Mouse (Mus musculus): ENCODE data around the gene Luzp1. TPM values are rescaled to one million over a fixed set of nuclear protein-coding genes. Genes with fewer than 3 reads are reported as not detected.

Luzp1 gene
- polyA plus RNA-seq, 1 experiment from 2014 or later: 58.1 TPM

- ATAC-seq (ENCODE audit: low FRiP score, low read depth): no peak
- 16% methylated on average over 9 of the region's 9 CpGs for WGBS
- Histone ChIP-seq H3K9me3 (no peaks in the 10 kb centered on the region), H3K9ac (no peak overlapping the region), H3K27me3 (peaks cover 37% of the 10 kb centered on the region), H3K4me3 (peak overlapping the region; percentile 73), H3K4me2 (peak overlapping the region; percentile 95), H3K36me3 (no peaks in the 10 kb centered on the region), H3K27ac (replicated peaks) (no peak overlapping the region), H3K4me1 (replicated peaks) (peaks cover 19% of the 10 kb centered on the region)
Observed at GRCm38 (mm10) chr4:136463436-136463835, 6.1 kb upstream of the Luzp1 start.

DNA sequence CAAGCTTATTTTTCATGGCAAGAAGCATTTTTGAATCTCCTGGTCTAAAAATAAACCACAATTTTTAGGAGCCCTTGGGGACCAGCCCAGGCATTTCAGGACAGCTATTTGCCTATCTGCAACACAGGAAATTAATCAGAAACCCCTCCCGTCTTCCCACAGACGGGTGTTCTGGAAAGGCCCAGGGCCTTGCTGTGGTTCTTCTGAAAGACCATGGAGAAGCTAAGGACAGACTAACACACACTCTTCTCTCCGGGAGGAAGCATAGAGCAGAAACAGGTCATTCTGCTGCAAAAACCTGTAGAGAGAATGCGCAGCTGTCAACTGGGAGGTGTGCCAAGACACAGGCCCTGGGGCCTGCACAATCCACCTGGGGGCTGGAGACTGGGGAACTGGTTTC, 3.3 kb upstream of the Luzp1 start:
- Histone ChIP-seq H3K9me3 (no peaks in the 10 kb centered on the region), H3K27me3 (peaks cover 24% of the 10 kb centered on the region), H3K4me2 (no peak overlapping the region), H3K4me3 (no peak overlapping the region), H3K4me1 (replicated peaks) (peaks cover 22% of the 10 kb centered on the region), H3K27ac (replicated peaks) (no peak overlapping the region), H3K36me3 (no peaks in the 10 kb centered on the region), H3K9ac (no peak overlapping the region)
- whole genome bisulfite sequencing: 56% methylated on average over 4 of the region's 4 CpGs
- no peak for ATAC-seq (ENCODE audit: low FRiP score, low read depth)

- 72% methylated on average over 14 of the region's 14 CpGs for WGBS
- H3K27ac ChIP-seq (replicated peaks): no peak overlapping the region
- peaks cover 13% of the 10 kb centered on the region for H3K27me3 ChIP-seq
- peak overlapping the region; percentile 66; the same call in 1 of the 2 replicates for H3K4me2 ChIP-seq
- 0 out of 2 replicates have a peak overlapping the region, but pooled peaks have one; percentile 79 for H3K4me3 ChIP-seq
- H3K9ac ChIP-seq: no peak overlapping the region
- ATAC-seq (ENCODE audit: low FRiP score, low read depth): no peak; the same call in 1 of the 2 replicates
- peaks cover 12% of the 10 kb centered on the region for H3K4me1 ChIP-seq (replicated peaks)
- no peaks in the 10 kb centered on the region for H3K9me3 ChIP-seq
- H3K36me3 ChIP-seq: no peaks in the 10 kb centered on the region
Observed at GRCm38 (mm10) chr4:136468553-136469327, 821 bp upstream of the Luzp1 start.

GRCm38 (mm10) chr4:136469941-136470346, 383 bp downstream of the Luzp1 start:
- Histone ChIP-seq H3K4me3 (peak overlapping the region; percentile 79), H3K36me3 (no peaks in the 10 kb centered on the region), H3K27ac (replicated peaks) (peak overlapping the region; percentile 94), H3K4me1 (replicated peaks) (peaks cover 12% of the 10 kb centered on the region), H3K4me2 (peak overlapping the region; percentile 66), H3K9me3 (no peaks in the 10 kb centered on the region), H3K27me3 (peaks cover 3% of the 10 kb centered on the region; the same call in 1 of the 2 replicates), H3K9ac (peak overlapping the region; percentile 77)
- peak; percentile 91 for ATAC-seq (ENCODE audit: low FRiP score, low read depth)
- WGBS: under 1% methylated on average over 33 of the region's 55 CpGs

DNA sequence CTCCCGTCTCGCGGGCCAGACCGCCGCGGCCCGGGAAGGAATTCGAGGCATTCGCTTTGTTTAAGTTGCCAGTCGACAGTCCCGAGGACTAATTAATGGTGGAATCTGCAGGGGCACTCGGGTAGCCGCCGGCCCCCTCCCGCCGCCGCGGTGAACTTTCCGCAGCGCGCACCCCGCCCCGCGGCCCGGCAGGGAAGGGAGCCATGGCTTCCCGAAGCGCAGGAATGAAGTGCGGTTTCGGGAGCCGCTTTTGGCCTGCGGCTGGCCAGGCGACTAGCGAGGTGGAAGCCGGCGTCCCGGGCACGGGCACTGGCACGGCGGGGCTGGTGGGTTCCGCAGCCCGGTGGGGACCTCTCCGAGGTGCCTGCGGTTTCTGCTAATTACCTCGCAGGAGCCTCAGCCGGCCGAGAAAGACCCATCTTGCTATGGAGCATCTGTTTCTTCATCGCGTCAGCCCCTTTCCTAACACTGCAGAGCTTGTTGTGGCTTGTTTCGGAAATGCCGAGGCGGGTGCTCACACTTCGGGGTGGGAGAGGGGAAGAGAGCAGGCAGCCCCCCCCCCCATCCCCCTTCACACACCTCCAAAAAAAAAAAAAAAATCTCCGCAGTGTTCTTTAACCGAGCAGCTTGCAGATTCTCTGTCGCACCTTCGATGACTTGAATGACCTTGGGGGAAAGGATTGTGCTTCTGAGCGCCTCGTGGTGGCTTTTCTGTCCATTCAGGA, 948 bp downstream of the Luzp1 start:
- H3K4me1 ChIP-seq (replicated peaks): peaks cover 12% of the 10 kb centered on the region
- H3K4me2 ChIP-seq: peak overlapping the region; percentile 66
- ATAC-seq (ENCODE audit: low FRiP score, low read depth): no peak
- H3K9ac ChIP-seq: peak overlapping the region; percentile 77
- peak overlapping the region; percentile 79 for H3K4me3 ChIP-seq
- WGBS: under 1% methylated on average over 58 of the region's 58 CpGs
- no peaks in the 10 kb centered on the region for H3K36me3 ChIP-seq
- H3K27me3 ChIP-seq: no peaks in the 10 kb centered on the region
- no peaks in the 10 kb centered on the region for H3K9me3 ChIP-seq
- peak overlapping the region; percentile 94 for H3K27ac ChIP-seq (replicated peaks)

- Histone ChIP-seq H3K36me3 (no peaks in the 10 kb centered on the region), H3K4me2 (no peak overlapping the region), H3K9me3 (no peaks in the 10 kb centered on the region), H3K27me3 (no peaks in the 10 kb centered on the region), H3K4me3 (no peak overlapping the region), H3K27ac (replicated peaks) (no peak overlapping the region), H3K9ac (no peak overlapping the region), H3K4me1 (replicated peaks) (peaks cover 4% of the 10 kb centered on the region)
- ATAC-seq (ENCODE audit: low FRiP score, low read depth): no peak
- 98% methylated on average over 1 of the region's 1 CpGs for WGBS
Observed at GRCm38 (mm10) chr4:136476692-136477091, 7.1 kb downstream of the Luzp1 start.

DNA sequence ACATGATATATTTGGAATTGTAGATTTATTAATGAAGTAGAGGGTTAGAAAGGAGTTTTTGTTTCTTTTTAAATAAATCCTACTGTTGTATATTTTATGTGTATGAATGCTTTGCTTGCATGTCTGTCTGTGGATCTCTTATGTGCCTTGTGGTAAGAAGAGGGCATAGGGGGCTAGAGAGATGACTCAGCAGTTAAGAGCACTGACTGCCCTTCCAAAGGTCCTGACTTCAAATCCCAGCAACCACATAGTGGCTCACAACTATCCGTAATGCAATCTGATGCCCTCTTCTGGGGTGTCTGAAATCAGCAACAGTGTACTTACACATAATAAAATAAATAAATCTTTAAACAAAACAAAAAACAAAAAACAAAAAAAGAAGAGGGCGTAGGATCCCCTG, 17.0 kb downstream of the Luzp1 start:
- H3K9me3 ChIP-seq: no peaks in the 10 kb centered on the region
- H3K4me3 ChIP-seq: no peak overlapping the region
- ATAC-seq (ENCODE audit: low FRiP score, low read depth): no peak
- H3K4me1 ChIP-seq (replicated peaks): no peaks in the 10 kb centered on the region
- 83% methylated on average over 2 of the region's 2 CpGs for WGBS
- no peak overlapping the region for H3K4me2 ChIP-seq
- H3K27me3 ChIP-seq: no peaks in the 10 kb centered on the region
- H3K36me3 ChIP-seq: no peaks in the 10 kb centered on the region
- H3K9ac ChIP-seq: no peak overlapping the region
- no peak overlapping the region for H3K27ac ChIP-seq (replicated peaks)

DNA sequence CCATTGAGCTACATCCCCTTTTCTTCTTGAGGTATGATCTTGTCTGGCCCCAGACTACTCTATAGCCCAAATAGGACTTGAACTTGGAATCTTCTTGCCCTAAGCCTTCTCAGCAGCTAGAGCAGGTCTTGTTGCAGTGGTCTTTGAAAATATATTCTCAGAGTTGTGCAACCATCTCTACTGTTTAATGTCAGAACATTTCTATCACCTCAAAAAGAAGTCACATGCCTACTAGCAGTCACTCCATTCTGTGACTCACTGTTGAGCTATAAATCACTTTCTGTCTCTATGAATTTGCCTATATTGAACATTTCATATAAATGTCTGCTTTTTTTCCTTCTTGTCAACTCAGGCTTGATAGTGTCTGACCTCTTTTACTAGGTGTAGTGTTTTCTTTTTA, 26.4 kb downstream of the Luzp1 start:
- no peaks in the 10 kb centered on the region for H3K9me3 ChIP-seq
- no peak overlapping the region for H3K4me2 ChIP-seq
- H3K27ac ChIP-seq (replicated peaks): no peak overlapping the region
- H3K27me3 ChIP-seq: no peaks in the 10 kb centered on the region
- no peak for ATAC-seq (ENCODE audit: low FRiP score, low read depth)
- H3K4me1 ChIP-seq (replicated peaks): no peaks in the 10 kb centered on the region
- no peaks in the 10 kb centered on the region for H3K36me3 ChIP-seq
- no peak overlapping the region for H3K9ac ChIP-seq
- H3K4me3 ChIP-seq: no peak overlapping the region

- H3K9ac ChIP-seq: no peak overlapping the region
- H3K4me2 ChIP-seq: no peak overlapping the region
- H3K9me3 ChIP-seq: no peaks in the 10 kb centered on the region
- H3K27me3 ChIP-seq: no peaks in the 10 kb centered on the region
- H3K27ac ChIP-seq (replicated peaks): no peak overlapping the region
- no peaks in the 10 kb centered on the region for H3K36me3 ChIP-seq
- ATAC-seq (ENCODE audit: low FRiP score, low read depth): no peak
- H3K4me3 ChIP-seq: no peak overlapping the region
- H3K4me1 ChIP-seq (replicated peaks): no peaks in the 10 kb centered on the region
- WGBS: 50% methylated on average over 2 of the region's 2 CpGs
Observed at GRCm38 (mm10) chr4:136505426-136506215, 36.1 kb downstream of the Luzp1 start.

- 87% methylated on average over 1 of the region's 1 CpGs for WGBS
- Histone ChIP-seq H3K27ac (replicated peaks) (no peak overlapping the region), H3K9me3 (no peaks in the 10 kb centered on the region), H3K36me3 (no peaks in the 10 kb centered on the region), H3K4me1 (replicated peaks) (peaks cover 4% of the 10 kb centered on the region), H3K9ac (no peak overlapping the region), H3K27me3 (no peaks in the 10 kb centered on the region), H3K4me2 (no peak overlapping the region), H3K4me3 (no peak overlapping the region)
- no peak for ATAC-seq (ENCODE audit: low FRiP score, low read depth)
Observed at GRCm38 (mm10) chr4:136509857-136510256, 40.3 kb downstream of the Luzp1 start.

- H3K9me3 ChIP-seq: no peaks in the 10 kb centered on the region
- H3K4me2 ChIP-seq: no peak overlapping the region
- H3K4me1 ChIP-seq (replicated peaks): peaks cover 4% of the 10 kb centered on the region
- H3K36me3 ChIP-seq: no peaks in the 10 kb centered on the region
- no peaks in the 10 kb centered on the region for H3K27me3 ChIP-seq
- H3K27ac ChIP-seq (replicated peaks): no peak overlapping the region
- WGBS: 55% methylated on average over 4 of the region's 4 CpGs
- no peak for ATAC-seq (ENCODE audit: low FRiP score, low read depth)
- no peak overlapping the region for H3K4me3 ChIP-seq
- H3K9ac ChIP-seq: no peak overlapping the region
Observed at GRCm38 (mm10) chr4:136511708-136512107, 42.1 kb downstream of the Luzp1 start.

DNA sequence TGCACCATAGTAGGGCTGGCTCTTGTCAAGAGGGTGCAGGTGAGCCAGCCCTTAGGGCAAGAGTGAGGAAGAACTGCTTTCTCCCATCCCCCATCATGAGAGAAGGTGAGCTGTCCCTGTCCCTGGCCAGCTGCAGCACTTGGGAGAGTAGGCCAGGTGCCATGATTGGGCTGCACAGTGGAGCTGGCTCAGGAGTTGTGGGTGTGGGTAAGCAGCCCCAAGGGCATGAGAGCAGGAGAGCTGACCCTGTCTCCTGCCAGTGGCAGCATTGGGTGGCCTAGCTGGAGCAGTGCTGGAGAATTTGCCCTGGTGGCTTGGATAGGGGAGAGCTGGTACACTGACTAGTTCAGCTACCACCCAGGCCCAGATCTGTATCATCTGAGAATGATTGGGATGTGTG, 43.3 kb downstream of the Luzp1 start:
- no peak overlapping the region for H3K9ac ChIP-seq
- H3K27me3 ChIP-seq: no peaks in the 10 kb centered on the region
- no peak overlapping the region for H3K4me2 ChIP-seq
- H3K9me3 ChIP-seq: no peaks in the 10 kb centered on the region
- no peaks in the 10 kb centered on the region for H3K36me3 ChIP-seq
- H3K27ac ChIP-seq (replicated peaks): no peak overlapping the region
- H3K4me1 ChIP-seq (replicated peaks): peaks cover 4% of the 10 kb centered on the region
- ATAC-seq (ENCODE audit: low FRiP score, low read depth): no peak
- H3K4me3 ChIP-seq: no peak overlapping the region
